Mouse (Mus musculus) E14TG2a.4 (cell line): ENCODE measurements around the gene Pitpnm1.

Experiments
- CTCF ChIP-seq: conservative IDR thresholded peaks from 2 replicates; pipeline ENCODE4 v1.5.1; 2014; ENCODE audit warnings: low read length
- NANOG ChIP-seq: IDR thresholded peaks from 2 replicates; pipeline ENCODE4 v1.6.1; 2014; ENCODE audit warnings: borderline replicate concordance, low read length, mixed read lengths
- POU5F1 ChIP-seq: IDR thresholded peaks from 2 replicates; pipeline ENCODE4 v1.6.1; 2014; ENCODE audit warnings: low read length, borderline replicate concordance

GRCm38 (mm10) chr19:4090446-4090845, 9.4 kb upstream of the Pitpnm1 start:
- TF ChIP-seq CTCF, result no peak
- no peak for TF ChIP-seq NANOG
- TF ChIP-seq POU5F1, result no peak
